Mouse (Mus musculus) left cerebral cortex, postnatal 25 days (tissue): Measurements from ENCODE around the gene Olfr643. TPM values are rescaled to one million over a fixed set of nuclear protein-coding genes. Genes with fewer than 3 reads are reported as not detected.

Source experiments
- DNase-seq, 2 experiments: peaks; one replicate each; pipeline ENCODE4 v3.0.0; 2022; ENCODE audit warnings: low spot score in 2 of 2, mixed read lengths in 1 of 2
- intact Hi-C: fragments of 180-260 bp; cut with DNase I; formaldehyde crosslinking; loops from one replicate; pipeline ENCODE4 v1.15.1; 2025
- total RNA-seq, 2 experiments: library from RNA; stranded (reverse); gene quantifications; 2 replicates each; pipeline ENCODE4 v1.2.3; 2021

Olfr643 gene
- not detected for total RNA-seq

DNA sequence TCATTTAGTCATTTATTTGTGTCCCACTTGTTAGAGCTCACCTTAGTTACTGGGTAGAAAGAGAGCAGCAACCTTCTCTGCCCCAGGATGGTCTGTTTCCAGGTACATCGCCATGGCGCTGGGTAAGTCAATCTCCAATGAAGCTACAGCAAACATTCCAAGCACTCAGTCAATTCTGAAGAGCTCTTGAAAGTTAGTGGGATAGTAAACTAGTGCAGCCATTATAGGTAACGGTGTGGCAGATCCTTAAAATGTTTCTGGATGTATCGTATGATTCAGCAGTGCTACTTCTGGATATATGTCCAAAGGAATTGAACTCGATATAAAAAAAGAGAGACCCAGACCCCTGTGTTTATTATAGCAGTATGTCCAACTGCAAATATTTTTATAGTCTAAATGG is at the start of gene Olfr643:
Olfr643 (minus strand) TSS at position 101 of the 400 bp plus-strand sequence.
- no peak for DNase-seq
- intact Hi-C loops: no loop called here

DNA sequence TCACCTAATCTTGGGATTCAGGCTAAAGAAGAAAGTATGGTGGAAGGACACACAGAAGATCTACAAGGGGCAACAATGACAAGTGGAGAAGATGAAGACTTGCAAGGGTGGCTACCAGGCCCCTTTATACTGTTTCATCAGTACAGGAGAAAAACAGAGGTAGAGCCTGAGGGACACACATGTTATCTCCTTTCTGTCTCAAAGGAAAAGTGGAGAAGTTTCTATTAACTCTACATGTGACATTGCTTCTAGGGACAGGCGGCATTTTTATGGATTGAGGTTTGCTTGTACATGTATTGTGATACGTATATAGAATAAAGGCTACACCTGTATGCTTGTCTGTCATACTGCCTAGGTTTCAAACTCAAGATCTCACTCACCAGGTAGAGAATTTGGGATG is 46.1 kb upstream of the Olfr643 start, which contains the start of gene Olfr648:
Olfr648 (minus strand) TSS at position 101 of the 400 bp plus-strand sequence.
- intact Hi-C loops: no loop called here
- DNase-seq: no peak

DNA sequence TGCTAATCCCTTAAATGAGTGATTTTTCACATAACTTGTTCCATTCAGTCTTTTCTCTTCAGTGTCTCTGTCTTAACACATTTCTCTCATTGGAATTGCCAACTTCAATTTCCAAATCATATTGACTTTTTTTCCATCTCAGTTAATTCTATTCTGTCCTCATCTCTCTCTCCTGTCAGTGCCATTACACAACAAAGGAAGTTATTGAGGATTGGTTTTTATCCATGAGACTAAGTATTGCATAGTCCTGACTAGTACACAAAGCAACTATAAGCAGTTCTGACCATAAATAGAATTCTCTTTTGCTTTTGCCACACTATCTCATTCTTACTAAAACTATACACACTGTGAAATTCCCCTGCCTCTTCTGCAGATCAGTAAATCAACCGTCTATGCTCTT is 41.9 kb upstream of the Olfr643 start:
- DNase-seq: no peak
- intact Hi-C loops: no loop called here

DNA sequence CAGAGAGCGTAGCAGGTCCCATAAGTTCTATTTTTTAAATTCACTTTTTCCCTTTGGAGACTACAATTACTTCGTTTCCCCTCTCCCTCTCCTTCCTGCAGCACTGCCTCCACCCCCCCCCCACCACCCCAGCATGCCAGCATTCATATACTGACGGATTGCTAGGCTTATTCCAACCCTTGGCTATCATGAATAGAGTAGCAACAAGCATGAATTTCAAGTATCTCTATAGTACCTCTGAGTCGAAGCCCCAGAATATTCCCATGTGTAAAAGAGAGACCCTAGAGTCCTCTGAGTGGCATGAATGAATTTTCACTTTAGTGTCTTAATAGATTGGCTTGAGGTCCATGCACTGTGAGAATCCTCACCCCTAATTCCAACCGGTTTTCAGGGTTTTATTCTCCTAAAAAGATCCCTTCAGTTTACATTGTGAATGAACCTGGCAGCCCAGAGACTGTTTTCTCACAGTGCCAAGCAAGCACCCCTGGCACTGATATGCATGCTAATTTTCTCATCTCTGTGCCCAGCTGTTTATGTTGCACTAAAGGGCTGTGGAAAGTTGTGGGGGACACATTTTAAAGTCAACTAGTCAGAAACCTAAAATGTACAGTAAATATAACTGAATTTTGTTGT is 41.3 kb upstream of the Olfr643 start:
- intact Hi-C loops: no loop called here
- DNase-seq: no peak

DNA sequence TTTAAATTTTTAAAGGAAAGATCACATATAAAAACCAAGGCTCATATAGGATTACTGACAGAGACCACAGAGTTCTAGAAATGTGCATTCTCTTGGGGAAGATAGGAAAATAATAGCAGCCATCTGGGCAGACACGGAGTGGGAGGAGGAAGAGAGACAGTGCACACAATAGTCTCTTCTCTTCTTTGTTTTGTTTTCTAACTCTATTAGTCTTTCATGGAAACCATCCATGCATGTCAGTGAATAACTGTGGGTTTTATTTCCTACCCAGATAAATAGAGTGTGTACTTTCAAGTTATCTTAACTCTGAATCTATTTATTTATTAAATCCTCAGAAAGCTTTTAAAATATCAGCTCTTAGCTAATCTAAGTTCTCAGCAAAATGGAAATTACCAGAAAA is 37.9 kb upstream of the Olfr643 start:
- no peak for DNase-seq
- intact Hi-C loops: no loop called here

DNA sequence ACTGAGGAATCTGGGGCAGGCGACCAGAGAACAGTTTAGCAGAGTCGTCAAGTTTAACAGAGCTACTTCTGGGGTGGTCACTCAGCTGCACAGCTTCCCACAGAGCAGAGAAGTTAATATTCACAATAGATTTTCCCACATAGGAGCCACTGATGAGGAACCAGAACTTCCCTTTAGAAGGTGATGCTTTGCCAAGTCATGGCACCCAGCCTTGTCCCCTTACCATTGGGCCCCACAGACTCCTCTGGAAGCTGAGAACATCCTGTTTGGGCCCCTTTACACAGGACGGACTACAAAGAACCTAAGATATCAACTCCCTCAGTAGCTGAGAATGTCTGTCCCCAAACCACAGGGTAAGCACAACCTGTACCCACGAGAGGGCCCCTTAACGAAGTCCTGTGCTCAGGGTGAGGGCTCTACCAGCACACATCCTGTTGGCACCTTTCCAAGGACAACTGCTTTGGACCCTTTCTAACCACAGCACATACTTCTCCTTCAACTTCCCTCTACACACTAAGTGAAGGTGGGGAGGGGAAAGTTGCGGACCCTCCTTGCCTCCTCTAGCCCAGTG is 32.5 kb upstream of the Olfr643 start:
- no peak for DNase-seq
- intact Hi-C loops: no loop called here

DNA sequence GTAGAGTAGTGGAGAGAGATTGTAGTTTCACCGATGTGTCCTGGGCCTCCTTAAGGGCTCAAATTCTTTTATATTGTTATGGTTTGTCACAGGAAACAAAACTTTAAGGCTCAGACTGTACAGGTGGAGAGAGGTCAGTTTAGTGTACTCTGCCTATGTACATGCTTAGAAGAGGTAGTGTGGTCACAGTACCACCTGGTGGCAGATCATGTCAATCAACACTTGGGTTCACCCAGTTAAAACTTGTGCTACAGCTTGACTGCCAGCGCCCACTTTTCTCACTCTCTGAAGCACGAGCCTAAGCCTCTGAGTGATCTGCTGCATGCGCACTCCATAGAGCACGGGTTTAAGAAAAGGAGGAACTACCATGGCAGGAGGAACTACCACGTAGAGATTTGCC is 29.9 kb upstream of the Olfr643 start:
- no peak for DNase-seq
- intact Hi-C loops: no loop called here

DNA sequence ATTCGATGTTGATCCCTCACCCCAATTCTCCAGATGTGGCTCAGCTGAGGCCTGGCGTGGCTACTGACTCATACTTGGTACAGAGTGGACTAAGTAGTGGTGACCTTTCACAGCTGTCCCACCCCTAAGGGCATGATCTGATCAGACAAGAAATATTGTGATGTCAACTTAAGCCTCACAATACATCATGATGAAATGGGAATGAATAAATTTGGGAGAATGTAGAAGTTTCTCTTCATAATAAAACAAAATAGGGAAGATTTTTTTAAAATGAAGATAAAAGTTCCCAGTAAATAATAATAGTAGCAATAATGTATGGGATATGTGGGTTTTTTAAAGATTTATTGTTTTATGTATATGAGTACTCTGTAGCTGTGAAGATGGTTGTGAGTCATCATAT is 13.3 kb upstream of the Olfr643 start, which contains the start of gene Ubqlnl:
Ubqlnl (minus strand) TSS at position 101 of the 400 bp plus-strand sequence.
- intact Hi-C loops: no loop called here

DNA sequence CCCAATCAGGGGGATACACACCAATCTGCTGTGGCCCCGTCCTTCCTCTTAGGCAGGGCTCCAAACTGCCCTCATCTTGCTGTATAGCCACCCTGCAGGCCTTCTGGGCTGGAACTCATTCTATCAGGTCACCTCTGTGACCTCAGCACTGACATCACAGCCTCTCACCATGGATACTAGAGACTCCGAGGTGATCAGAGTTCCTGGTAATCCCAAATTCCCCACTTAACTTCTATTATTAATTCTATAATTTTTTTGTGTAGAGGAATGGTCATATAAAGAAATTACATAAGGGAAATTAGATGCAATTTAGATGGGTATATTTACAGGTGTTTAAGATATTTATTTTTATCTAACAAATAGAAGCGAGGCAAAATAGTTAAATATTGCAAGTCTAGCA is 6.0 kb upstream of the Olfr643 start, which contains the start of gene Ubqln3:
Ubqln3 (minus strand) TSS at position 101 of the 400 bp plus-strand sequence.
- no peak for DNase-seq
- intact Hi-C loops: no loop called here

More for the DNA sequence above, 13.3 kb upstream of the Olfr643 start, which contains the start of gene Ubqlnl:
- no peak for DNase-seq

DNA sequence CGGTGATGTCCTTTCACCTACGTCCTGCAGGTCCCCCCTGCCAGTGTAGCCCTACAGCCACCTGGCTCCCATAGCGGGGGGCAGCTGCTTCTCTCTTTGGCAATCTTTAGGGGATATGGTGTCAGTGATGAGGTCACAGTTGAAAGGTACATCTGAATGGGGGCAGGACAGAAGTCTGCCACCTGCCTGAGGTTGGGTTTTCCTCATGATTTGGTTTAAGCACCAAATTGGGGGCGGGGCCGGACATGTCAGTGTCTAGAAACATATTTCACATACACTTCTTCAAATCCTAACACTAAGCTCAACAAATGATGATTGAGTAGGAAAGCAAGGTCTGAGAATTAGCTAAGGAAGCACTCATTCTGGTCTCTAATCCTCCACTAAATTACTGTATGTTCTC is 7.5 kb downstream of the Olfr643 start, which contains the start of gene Ubqln5:
Ubqln5 (minus strand) TSS at position 101 of the 400 bp plus-strand sequence.
- intact Hi-C loops: no loop called here

DNA sequence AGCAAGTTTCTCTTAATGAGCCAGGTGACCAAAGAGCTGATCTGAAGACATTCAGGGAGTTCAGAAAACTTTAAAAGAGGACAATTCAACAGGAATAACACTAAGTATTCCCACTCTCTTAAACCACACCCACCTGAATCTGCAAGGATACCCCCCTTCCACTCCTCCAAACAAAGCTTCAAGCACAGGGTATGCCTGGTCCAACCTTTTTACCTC is 32.5 kb downstream of the Olfr643 start, which contains the start of gene Olfr646:
Olfr646 (plus strand) TSS at position 117 of the 216 bp plus-strand sequence.
- DNase-seq: no peak
- intact Hi-C loops: no loop called here

More for the DNA sequence above, 7.5 kb downstream of the Olfr643 start, which contains the start of gene Ubqln5:
- DNase-seq: no peak

DNA sequence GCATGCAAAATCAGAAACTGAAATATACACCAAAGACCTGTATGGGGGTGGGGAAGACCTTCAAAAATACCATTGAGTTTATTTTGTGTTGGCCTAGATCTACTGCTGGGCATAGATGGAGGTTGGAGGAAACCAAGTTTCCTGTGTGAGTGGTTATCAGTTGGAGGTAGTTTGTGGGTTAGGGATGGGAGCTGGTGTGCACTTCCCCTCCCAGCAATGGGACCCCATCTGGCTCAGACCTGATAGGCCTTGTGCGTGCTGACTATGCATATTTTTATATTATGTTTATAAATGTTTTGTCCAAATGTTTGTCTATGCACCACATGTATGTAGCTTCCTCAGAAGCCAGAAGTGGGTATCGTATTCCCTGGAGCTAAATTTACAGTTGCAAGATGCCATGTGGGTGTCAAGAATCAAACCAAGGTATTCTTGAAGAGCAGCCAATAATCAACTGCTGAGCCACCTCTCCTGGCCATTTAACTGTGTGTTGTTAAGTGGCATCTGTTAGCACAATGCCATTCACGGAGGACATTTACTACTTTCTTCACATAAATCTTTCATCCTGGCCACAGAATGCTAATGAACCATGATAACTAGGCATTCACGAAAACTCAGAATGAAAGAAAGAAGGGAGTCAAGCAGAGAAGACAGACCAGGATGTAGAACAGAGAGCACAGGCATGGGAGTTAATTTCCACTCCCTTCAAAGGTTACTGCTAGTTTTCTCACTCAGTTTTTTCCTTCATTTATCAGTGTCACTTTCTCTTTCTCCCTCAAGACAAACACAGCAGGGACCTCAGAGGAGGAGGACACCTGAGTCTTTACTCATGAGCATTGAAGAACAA is 33.1 kb downstream of the Olfr643 start:
- DNase-seq: no peak
- intact Hi-C loops: no loop called here

DNA sequence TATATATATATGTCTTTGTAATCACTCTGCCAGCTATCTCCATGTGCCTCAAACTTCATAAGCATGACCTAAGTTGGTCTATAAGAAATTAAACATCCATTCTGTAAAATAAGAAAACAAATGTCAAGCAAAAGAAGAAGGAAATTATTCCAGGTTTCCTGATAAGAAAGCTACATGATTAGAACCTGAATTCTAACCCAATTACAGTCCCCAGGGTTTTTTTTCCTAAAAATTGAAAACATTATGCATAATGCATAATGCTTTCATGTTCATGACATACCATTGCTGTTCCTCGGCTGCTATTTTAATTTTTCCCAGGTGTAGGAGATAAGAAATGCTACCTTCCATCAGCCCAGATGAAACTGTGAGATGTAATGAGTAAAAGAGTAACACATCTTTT is 51.8 kb downstream of the Olfr643 start, which contains the start of gene Olfr645:
Olfr645 (minus strand) TSS at position 101 of the 400 bp plus-strand sequence.
- intact Hi-C loops: no loop called here
- no peak for DNase-seq

DNA sequence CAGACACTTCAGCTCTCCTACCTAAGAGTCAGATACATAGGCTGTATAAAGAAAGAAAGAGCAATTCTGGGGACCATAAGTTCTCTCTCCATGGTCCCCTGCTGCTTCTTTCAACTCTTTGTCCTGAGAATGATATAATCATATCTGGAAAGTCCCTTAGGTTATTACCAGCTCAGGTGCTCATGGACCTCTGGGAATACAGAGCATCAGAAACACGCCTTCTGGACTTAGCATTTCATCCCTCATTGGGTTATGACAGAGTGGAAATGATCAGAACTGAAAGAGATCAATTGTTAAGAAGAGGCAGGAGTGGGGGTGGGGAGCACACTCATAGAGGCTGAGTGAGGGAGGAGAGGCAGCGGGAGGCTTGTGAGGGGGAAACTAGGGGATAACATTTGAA is 65.4 kb downstream of the Olfr643 start, which contains the start of gene Olfr644:
Olfr644 (minus strand) TSS at position 101 of the 400 bp plus-strand sequence.
- intact Hi-C loops: no loop called here
- DNase-seq: no peak

DNA sequence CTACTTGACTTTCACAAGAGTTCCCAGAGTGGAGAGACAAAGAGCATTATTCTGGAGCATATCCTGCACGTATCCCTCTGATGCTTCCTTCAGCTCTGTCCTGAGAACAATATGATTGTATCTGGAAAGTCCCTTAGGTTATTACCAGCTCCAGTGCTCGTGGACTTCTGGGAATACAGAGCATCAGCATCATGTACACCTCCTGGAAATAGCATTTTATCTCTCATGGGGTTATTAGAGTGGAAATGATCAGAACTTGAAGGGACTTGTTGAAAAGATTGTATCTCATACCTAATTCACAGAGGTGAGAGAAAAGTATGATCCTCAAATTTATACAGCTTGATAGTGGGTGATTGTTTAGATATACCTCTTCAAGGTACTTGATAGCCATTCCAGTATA is 75.9 kb downstream of the Olfr643 start, which contains the start of gene 4930516K23Rik:
4930516K23Rik (minus strand) TSS at position 101 of the 400 bp plus-strand sequence.
- DNase-seq: no peak
- intact Hi-C loops: no loop called here

DNA sequence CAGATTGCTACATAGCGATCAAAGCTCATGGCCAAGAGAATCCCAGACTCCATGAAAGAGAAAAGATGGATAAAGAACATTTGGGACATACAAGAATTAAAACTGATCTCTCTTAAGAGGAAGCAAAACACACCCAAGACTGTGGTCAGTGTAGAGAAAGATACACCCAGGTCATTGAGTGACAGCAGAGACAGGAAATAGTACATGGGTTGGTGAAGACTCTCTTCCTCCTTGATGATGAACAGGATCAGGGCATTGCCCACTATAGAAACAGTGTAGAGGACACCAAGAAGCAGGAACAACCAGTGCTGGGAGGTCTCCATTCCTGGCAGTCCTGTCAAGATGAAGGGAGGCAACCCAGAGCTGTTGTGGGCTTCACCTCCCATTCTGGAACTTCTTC is 78.0 kb downstream of the Olfr643 start:
- DNase-seq: no peak
- intact Hi-C loops: no loop called here

DNA sequence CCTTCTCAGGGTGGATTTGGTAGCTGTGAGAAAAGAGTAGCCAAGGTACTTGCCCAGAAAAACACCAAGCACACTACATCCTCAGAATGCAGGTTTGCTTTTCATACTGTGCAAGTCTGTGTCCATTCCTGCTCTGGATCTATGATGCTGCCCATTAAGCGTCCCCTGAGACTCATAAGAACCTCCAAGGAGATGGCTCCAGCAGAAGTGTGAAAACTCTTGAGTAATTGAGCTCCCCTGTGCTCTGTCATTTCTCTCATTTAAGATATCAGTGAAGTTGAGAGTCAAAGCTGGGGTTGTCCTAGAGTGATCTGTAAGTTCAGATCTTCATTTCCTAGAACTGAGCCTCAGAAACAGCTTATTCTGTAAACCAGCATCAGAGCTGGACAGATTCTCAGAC is 84.6 kb downstream of the Olfr643 start, which contains the start of gene Olfr642:
Olfr642 (minus strand) TSS at position 101 of the 400 bp plus-strand sequence.
- intact Hi-C loops: no loop called here
- DNase-seq: no peak

DNA sequence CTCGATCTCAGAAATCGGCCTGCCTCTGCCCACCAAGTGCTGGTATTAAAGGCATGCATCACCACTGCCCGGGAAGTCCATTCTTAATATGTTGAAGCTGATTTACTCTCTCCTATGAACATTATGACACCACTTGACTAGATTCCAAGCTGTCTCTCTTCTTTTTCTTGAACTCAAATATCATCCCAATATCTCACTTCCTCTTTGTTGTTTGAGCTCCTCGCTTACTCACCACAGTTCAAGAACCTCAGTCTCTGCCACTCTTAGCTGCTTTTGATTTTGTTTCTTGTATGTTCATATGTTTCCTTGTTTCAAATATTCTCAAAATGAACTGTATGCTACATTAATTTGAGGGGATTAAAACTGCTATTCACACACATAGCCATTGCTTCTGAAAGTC is 86.5 kb downstream of the Olfr643 start:
- DNase-seq: no peak
- intact Hi-C loops: no loop called here

DNA sequence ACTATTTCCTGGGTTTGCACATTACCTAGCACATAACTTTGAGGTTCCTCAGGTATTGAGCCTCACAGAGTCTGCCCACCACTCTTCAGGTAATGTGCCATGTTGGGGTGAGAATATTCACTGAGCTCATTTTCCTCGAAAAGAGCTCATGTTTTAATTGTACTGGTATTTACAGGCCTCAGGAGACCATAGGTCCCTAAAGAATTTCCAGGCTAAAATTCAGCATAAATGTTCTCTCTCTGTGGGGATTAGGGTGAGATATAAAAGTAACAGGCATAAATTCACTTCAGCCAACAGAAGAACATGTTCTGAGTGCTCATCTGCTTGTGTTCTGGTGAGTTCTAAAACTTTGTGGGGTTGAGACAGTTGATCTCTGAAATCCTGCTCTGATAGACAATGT is 102.1 kb downstream of the Olfr643 start, which contains the start of gene Olfr641:
Olfr641 (plus strand) TSS at position 301 of the 400 bp plus-strand sequence.
- intact Hi-C loops: no loop called here
- no peak for DNase-seq

DNA sequence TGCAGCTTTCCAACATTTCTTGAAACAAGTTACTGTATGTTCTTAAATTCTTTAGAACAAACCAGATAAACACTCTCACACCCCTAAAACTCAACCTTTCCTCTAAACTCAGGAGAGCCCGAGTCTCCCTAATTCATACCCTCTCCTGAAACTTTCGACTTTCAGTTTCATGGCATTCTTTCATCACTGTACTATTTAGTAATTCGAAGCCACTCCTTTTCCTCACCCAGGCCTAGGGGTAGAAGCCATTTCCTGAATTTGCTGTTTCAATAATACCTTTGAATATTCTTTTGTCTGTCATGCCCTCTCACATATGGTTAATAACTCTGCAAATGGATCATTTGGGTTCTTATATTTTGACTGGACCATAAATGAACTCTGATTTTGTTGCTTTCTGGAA is 110.2 kb downstream of the Olfr643 start:
- DNase-seq: no peak
- intact Hi-C loops: no loop called here
